Mouse (Mus musculus): ENCODE measurements around the gene Ogfr.

- TF ChIP-seq CTCF (IDR thresholded peaks at IDR 0.05; ENCODE audit: low read depth) (no peak), EP300 (IDR thresholded peaks at IDR 0.05; ENCODE audit: low read depth) (no peak)
Observed at GRCm38 (mm10) chr2:180545046-180545445, 44.0 kb upstream of the Ogfr start.
